Mouse (Mus musculus) bone marrow macrophage, adult 2 months (primary cell): ENCODE data around the gene Vmn1r188.

Experiments
- CTCF ChIP-seq: IDR thresholded peaks from 2 replicates; pipeline ENCODE4 v1.5.1; 2012; ENCODE audit warnings: low read depth, mild to moderate bottlenecking, low read length, moderate library complexity
- POLR2A ChIP-seq: IDR thresholded peaks from 2 replicates; pipeline ENCODE4 v1.6.1; 2012; ENCODE audit warnings: mild to moderate bottlenecking, low read depth, low read length, borderline replicate concordance

- TF ChIP-seq CTCF (no peak), POLR2A (no peak)
Measured at GRCm38 (mm10) chr13:22039951-22040463, 44.2 kb upstream of the Vmn1r188 start.
